Mouse (Mus musculus) liver, postnatal 0 days (tissue): ENCODE results near the gene Wfdc13. TPM values are rescaled to one million over a fixed set of nuclear protein-coding genes. Genes with fewer than 3 reads are reported as not detected.
A peak's percentile ranks its signal among the peaks of the same experiment; 100 is the strongest.

Experiments used
- ATAC-seq: fragments of 200-750 bp; cut with Nextera tagmentation; 2 replicates; pipeline ENCODE4 v1.8.0; 2017; ENCODE audit warnings: mild to moderate bottlenecking, moderate library complexity
- DNase-seq: peaks from one replicate; pipeline ENCODE4 v3.0.0-alpha.2; 2016
- H3K27ac ChIP-seq: fragments of 300-500 bp; sonication (generic); 2 replicates; pipeline ENCODE4 v1.5.1; 2014; ENCODE audit warnings: antibody characterized with exemption, moderate library complexity, mild to moderate bottlenecking, low read depth
- H3K27me3 ChIP-seq: fragments of 300-500 bp; sonication (generic); 2 replicates; pipeline ENCODE4 v1.6.1; 2014; ENCODE audit warnings: low read length, control low read depth, mixed read lengths; ENCODE audit not compliant: insufficient read depth
- H3K36me3 ChIP-seq: fragments of 300-500 bp; sonication (generic); replicated peaks from 2 replicates; pipeline ENCODE4 v1.6.1; 2014; ENCODE audit warnings: mild to moderate bottlenecking, control low read depth, low read length, moderate library complexity, mixed read lengths; ENCODE audit not compliant: insufficient read depth
- H3K4me1 ChIP-seq: fragments of 300-500 bp; sonication (generic); 2 replicates; pipeline ENCODE4 v1.6.1; 2014; ENCODE audit warnings: antibody characterized with exemption, mild to moderate bottlenecking, control low read depth; ENCODE audit not compliant: insufficient read depth
- H3K4me2 ChIP-seq: fragments of 300-500 bp; sonication (generic); 2 replicates; pipeline ENCODE4 v1.6.1; 2014; ENCODE audit warnings: low read depth, mild to moderate bottlenecking, low read length, moderate library complexity, mixed read lengths
- H3K4me3 ChIP-seq: fragments of 300-500 bp; sonication (generic); 2 replicates; pipeline ENCODE4 v1.5.1; 2014; ENCODE audit warnings: low read depth, low read length
- H3K9ac ChIP-seq: fragments of 300-500 bp; sonication (generic); replicated peaks from 2 replicates; pipeline ENCODE4 v1.6.1; 2014; ENCODE audit warnings: mild to moderate bottlenecking, moderate library complexity
- H3K9me3 ChIP-seq: fragments of 300-500 bp; sonication (generic); 2 replicates; pipeline ENCODE4 v1.6.1; 2016; ENCODE audit warnings: mild to moderate bottlenecking, control low read depth, low read length, mixed read lengths
- CTCF ChIP-seq: sonication (generic); IDR thresholded peaks from 2 replicates; pipeline ENCODE4 v1.5.1; 2016; ENCODE audit warnings: antibody characterized with exemption, low read depth
- EP300 ChIP-seq: IDR thresholded peaks from 2 replicates; pipeline ENCODE4 v1.6.1; 2016; ENCODE audit warnings: antibody characterized with exemption, low read depth, mild to moderate bottlenecking
- WGBS: fragments of 180-500 bp; shearing (Covaris S2); extraction: QIAGEN DNeasy Blood & Tissue Kit; methylation state at CpG from one replicate; pipeline ENCODE4 v1.1.7; 2014; ENCODE audit not compliant: insufficient replicate concordance; 5-methylcytosine and 5-hydroxymethylcytosine counted together
- polyA plus RNA-seq: library from polyadenylated mRNA; unstranded; fragments of >200 nt; fragmentation: Nextera tagmentation; extraction: Ambion mirVana; gene quantifications from 2 replicates; pipeline ENCODE4 v1.2.1, GENCODE M21; 2015

The Wfdc13 gene
- polyA plus RNA-seq, 1 experiment from 2014 or later, result not detected

DNA sequence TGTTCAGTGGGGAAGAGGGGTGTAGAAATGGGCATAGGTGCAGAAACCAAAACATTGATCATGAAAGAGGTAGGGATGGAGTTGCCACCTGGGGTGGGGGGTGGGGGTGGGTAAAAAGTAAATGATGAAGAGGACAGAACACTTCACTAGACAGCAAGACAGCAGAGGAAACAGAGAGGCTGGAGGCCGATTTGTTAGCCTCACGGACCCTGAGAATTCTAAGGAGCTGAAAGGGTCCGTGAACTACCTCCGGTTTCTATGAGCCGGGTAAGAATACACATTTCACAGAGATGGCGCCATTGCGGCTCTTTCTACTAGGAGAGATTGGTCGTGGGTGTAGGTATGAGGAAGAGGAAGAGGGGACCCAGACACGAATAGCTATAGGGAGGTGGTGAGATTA is 28.4 kb upstream of the Wfdc13 start, which contains the start of gene Wfdc9:
TSS of gene Wfdc9 (minus strand) at position 101 of the 400 bp plus-strand sequence.
- H3K9me3 ChIP-seq, result no peaks in the 10 kb centered on the region
- WGBS, result 71% methylated on average over 9 of the region's 9 CpGs
- no peak within 1 kb of the TSS for H3K27ac ChIP-seq
- ATAC-seq, result no peak
- no peaks in the 10 kb centered on the region for H3K36me3 ChIP-seq
- H3K4me3 ChIP-seq, result no peak within 1 kb of the TSS
- H3K9ac ChIP-seq, result no peak within 1 kb of the TSS
- TF ChIP-seq CTCF (no peak), EP300 (no peak)
- no peak within 1 kb of the TSS for H3K4me2 ChIP-seq
- no peak for DNase-seq
- 0 out of 2 replicates have a peak, but pooled peaks cover 2% of the 10 kb centered on the region for H3K27me3 ChIP-seq
- no peaks in the 10 kb centered on the region for H3K4me1 ChIP-seq

DNA sequence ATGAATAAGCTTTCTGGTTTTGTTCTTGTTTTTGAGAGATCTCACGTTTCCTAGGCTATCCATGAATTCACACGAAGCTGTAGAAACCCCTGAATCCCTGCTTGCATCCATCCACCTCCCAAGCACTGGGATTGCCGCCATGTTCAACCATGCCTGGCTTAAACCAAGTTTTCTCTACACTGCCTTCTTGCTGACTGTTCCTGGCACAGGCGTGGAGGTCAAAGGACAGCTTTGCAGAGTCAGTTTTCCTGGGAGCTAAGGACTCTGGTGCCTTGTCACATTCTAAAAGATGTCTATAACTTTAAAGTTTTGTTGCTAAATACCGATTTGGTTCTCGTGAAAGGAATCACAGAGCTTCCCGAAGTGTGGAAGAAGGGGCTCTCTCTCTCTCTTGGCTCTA is 20.1 kb upstream of the Wfdc13 start:
- DNase-seq (no peak), ATAC-seq (no peak)
- 73% methylated on average over 7 of the region's 7 CpGs for WGBS

DNA sequence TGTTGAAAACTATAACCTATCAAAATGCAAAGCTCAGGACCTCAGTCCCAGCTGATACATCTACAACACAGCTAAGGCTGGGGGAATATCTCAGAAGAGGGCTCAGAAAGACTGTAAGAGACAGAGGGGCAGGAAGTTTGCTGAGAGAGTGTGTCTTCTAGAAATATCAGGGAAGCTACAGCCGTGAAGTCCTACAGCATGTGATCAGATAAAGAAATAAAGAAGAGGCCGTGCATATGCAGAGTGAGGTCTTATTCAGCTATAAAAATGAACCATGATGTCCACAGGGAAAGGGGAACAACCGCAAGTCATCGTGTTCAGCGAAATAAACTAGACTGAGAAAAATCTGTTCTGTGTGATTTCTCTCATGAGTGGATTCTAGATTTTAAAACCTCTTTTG is 14.6 kb upstream of the Wfdc13 start:
- no peak for DNase-seq
- TF ChIP-seq CTCF (no peak), EP300 (no peak)
- no peak overlapping the region for H3K4me3 ChIP-seq
- no peak overlapping the region for H3K27ac ChIP-seq
- H3K27me3 ChIP-seq, result no peaks in the 10 kb centered on the region
- WGBS, result 69% methylated on average over 5 of the region's 5 CpGs
- no peaks in the 10 kb centered on the region for H3K36me3 ChIP-seq
- no peaks in the 10 kb centered on the region for H3K4me1 ChIP-seq
- no peak overlapping the region for H3K4me2 ChIP-seq
- no peak for ATAC-seq
- no peaks in the 10 kb centered on the region for H3K9me3 ChIP-seq
- no peak overlapping the region for H3K9ac ChIP-seq

More for the DNA sequence above, 20.1 kb upstream of the Wfdc13 start:
- Histone ChIP-seq H3K4me3 (no peak overlapping the region), H3K9me3 (no peaks in the 10 kb centered on the region), H3K4me1 (no peaks in the 10 kb centered on the region), H3K27ac (no peak overlapping the region), H3K4me2 (no peak overlapping the region), H3K9ac (no peak overlapping the region), H3K36me3 (no peaks in the 10 kb centered on the region), H3K27me3 (no peaks in the 10 kb centered on the region)
- TF ChIP-seq EP300 (no peak), CTCF (no peak)

DNA sequence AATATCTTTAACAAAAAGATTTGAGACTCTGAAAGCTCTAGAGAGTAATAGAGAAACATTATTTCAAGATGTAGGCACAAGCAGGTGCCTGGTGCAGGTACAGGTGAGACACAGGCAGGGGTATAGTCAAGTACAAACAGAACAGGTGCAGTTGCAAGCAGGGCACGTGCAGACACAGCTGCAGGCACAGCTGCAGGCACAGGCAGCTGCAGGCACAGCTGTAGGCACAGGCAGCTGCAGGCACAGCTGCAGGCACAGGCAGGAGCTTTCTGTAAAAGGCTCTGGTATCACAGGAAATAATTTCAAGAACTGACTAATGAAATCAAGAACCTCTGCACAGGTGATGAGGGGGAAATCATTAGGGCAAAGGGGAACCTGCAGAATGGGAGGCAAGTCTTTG is 14.0 kb upstream of the Wfdc13 start:
- Histone ChIP-seq H3K4me1 (no peaks in the 10 kb centered on the region), H3K36me3 (no peaks in the 10 kb centered on the region), H3K4me2 (no peak overlapping the region), H3K4me3 (no peak overlapping the region), H3K9ac (no peak overlapping the region), H3K27ac (no peak overlapping the region), H3K9me3 (no peaks in the 10 kb centered on the region), H3K27me3 (no peaks in the 10 kb centered on the region)
- DNase-seq, result no peak
- ATAC-seq, result no peak
- no peak for TF ChIP-seq EP300
- no peak for TF ChIP-seq CTCF
- 15% methylated on average over 1 of the region's 1 CpGs for WGBS

DNA sequence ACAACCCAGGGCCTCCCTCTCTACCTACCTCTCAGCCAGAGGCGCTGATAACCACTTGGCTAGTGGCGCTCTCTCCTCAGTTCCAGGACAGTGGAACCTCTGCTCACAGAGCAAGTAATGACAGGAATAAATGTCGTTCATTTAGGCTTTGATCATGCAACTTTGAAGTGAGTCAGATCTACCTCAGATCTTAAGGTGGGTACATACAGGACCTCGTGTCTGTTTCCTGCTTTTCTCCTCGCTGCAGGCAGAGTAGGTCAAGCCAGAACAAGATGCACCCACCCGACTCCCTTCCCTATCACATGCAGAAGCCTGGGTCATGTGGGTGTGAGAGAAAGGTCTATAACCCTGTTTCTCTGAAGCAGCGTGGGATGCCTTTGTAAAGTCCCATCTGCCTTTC is 10.9 kb upstream of the Wfdc13 start, which contains the start of gene Wfdc11:
TSS of gene Wfdc11 (minus strand) at position 101 of the 400 bp plus-strand sequence.
- no peaks in the 10 kb centered on the region for H3K27me3 ChIP-seq
- no peak within 1 kb of the TSS for H3K4me3 ChIP-seq
- H3K36me3 ChIP-seq, result no peaks in the 10 kb centered on the region
- WGBS, result 65% methylated on average over 7 of the region's 7 CpGs
- H3K4me2 ChIP-seq, result no peak within 1 kb of the TSS
- H3K27ac ChIP-seq, result no peak within 1 kb of the TSS
- DNase-seq (no peak), ATAC-seq (no peak)
- H3K9me3 ChIP-seq, result no peaks in the 10 kb centered on the region
- H3K4me1 ChIP-seq, result peaks cover 2% of the 10 kb centered on the region; the same call in 1 of the 2 replicates
- no peak within 1 kb of the TSS for H3K9ac ChIP-seq
- no peak for TF ChIP-seq EP300
- no peak for TF ChIP-seq CTCF

DNA sequence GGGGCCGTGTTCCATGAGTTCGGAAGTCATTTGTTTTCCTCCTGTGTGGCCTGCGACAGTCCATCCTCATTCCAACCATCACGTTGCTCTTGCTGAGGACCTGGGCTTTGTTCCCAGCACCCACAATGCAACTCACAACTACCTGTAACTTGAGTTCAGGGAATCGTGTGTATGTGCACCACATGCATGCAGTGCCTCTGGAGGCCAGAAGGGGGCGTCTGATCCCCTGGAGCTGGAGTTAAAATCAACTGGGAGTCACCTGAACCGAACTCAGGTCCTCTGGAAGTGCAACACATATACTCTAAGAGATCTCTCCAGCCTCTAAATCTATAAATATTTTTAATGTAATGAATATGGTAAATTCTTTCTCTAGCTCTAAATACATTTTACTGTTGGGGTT is 8.8 kb upstream of the Wfdc13 start:
- WGBS, result 73% methylated on average over 7 of the region's 7 CpGs
- no peak for ATAC-seq

More for the DNA sequence above, 8.8 kb upstream of the Wfdc13 start:
- H3K4me1 ChIP-seq, result peaks cover 7% of the 10 kb centered on the region
- H3K9me3 ChIP-seq, result no peaks in the 10 kb centered on the region
- no peak overlapping the region for H3K4me2 ChIP-seq
- no peak overlapping the region for H3K27ac ChIP-seq
- no peaks in the 10 kb centered on the region for H3K36me3 ChIP-seq
- no peak overlapping the region for H3K9ac ChIP-seq
- DNase-seq, result no peak
- TF ChIP-seq EP300 (no peak), CTCF (peak; percentile 55)
- H3K27me3 ChIP-seq, result no peaks in the 10 kb centered on the region
- H3K4me3 ChIP-seq, result no peak overlapping the region
